Mouse (Mus musculus) retina, embryonic 14.5 days (tissue): ENCODE results near the gene 2310057M21Rik.
"Not testable (repeated sequence)": the region's sequence is repeated elsewhere in the genome, so short reads cannot be mapped to it uniquely, and the experiment has no call there.

ENCODE experiments used
- DNase-seq: peaks from one replicate; pipeline ENCODE4 v3.0.0-alpha.2; 2015; ENCODE audit warnings: low spot score

The 2310057M21Rik gene

GRCm38 (mm10) chr7:131362615-131363300, at the start of gene 2310057M21Rik:
2310057M21Rik (minus strand) TSS chr7:131362759.
- DNase-seq, result peak; percentile 98

GRCm38 (mm10) chr7:131411941-131412270, 49.3 kb upstream of the 2310057M21Rik start:
- DNase-seq, result no peak

GRCm38 (mm10) chr7:131411221-131411940, 48.8 kb upstream of the 2310057M21Rik start:
- DNase-seq, result no peak

GRCm38 (mm10) chr7:131410416-131411058, 48.0 kb upstream of the 2310057M21Rik start, which contains the start of the genes Ikzf5 and Acadsb:
Ikzf5 (minus strand) TSS chr7:131410521.
Acadsb (plus strand) TSS chr7:131410601.
- peak; percentile 97 for DNase-seq

GRCm38 (mm10) chr7:131409988-131410385, 47.4 kb upstream of the 2310057M21Rik start:
- DNase-seq, result no peak

GRCm38 (mm10) chr7:131409321-131409987, 46.9 kb upstream of the 2310057M21Rik start:
- peak; percentile 39 for DNase-seq

- DNase-seq, result not testable (repeated sequence)
Measured at GRCm38 (mm10) chr7:131391761-131392160, 29.2 kb upstream of the 2310057M21Rik start.

GRCm38 (mm10) chr7:131371880-131372651, 9.5 kb upstream of the 2310057M21Rik start:
- DNase-seq, result peak; percentile 9

- no peak for DNase-seq
Measured at GRCm38 (mm10) chr7:131371470-131371860, 8.9 kb upstream of the 2310057M21Rik start.

- peak; percentile 95 for DNase-seq
Measured at GRCm38 (mm10) chr7:131370648-131371469, 8.3 kb upstream of the 2310057M21Rik start, which contains the start of gene Pstk. Pstk (plus strand) TSS chr7:131371141.

GRCm38 (mm10) chr7:131364131-131364530, 1.6 kb upstream of the 2310057M21Rik start:
- no peak for DNase-seq

- DNase-seq, result no peak
Measured at GRCm38 (mm10) chr7:131362269-131362614, 317 bp downstream of the 2310057M21Rik start.

- DNase-seq, result no peak
Measured at GRCm38 (mm10) chr7:131356105-131356504, 6.5 kb downstream of the 2310057M21Rik start.

- no peak for DNase-seq
Measured at GRCm38 (mm10) chr7:131345856-131346541, 16.6 kb downstream of the 2310057M21Rik start.

GRCm38 (mm10) chr7:131337502-131338068, 25.0 kb downstream of the 2310057M21Rik start:
- no peak for DNase-seq

- DNase-seq, result no peak
Measured at GRCm38 (mm10) chr7:131333564-131333963, 29.0 kb downstream of the 2310057M21Rik start, which contains the start of gene Fam24a. Fam24a (plus strand) TSS chr7:131333864.

GRCm38 (mm10) chr7:131331688-131332087, 30.9 kb downstream of the 2310057M21Rik start:
- no peak for DNase-seq

GRCm38 (mm10) chr7:131329416-131329815, 33.1 kb downstream of the 2310057M21Rik start, which contains the start of gene Fam24b:
Fam24b (minus strand) TSS chr7:131329516.
- no peak for DNase-seq

- DNase-seq, result no peak
Measured at GRCm38 (mm10) chr7:131327054-131327453, 35.5 kb downstream of the 2310057M21Rik start.
